Mouse (Mus musculus): ENCODE data around the gene Ndufs7.

DNA sequence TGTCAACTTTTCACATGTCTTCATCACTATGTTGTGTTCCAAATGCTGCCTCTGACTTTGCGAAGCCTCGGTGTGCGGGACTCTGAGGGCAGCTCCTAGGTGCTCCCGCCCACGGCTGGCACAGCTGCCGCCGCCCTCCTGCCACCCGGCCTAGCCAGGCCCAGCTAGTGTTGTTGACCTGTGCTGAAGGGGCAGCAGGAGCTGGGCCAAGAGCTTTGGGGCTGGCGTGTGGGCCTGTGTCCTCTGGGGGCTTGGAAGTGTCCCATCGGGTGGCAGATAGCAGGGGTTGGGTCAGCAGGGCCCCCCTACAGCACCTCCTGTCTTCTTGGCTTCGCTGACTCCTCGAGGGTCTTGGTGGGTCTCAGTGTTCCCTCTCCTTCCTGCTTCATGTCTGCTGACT lies 30.4 kb downstream of the Ndufs7 start:
- TF ChIP-seq EP300 (IDR thresholded peaks at IDR 0.05; ENCODE audit: low read depth in 1 of 2, low read length in 2 of 2) = no peak
- TF ChIP-seq TBP (IDR thresholded peaks at IDR 0.05; ENCODE audit: low read depth, low read length) = no peak
- TF ChIP-seq RCOR1 (IDR thresholded peaks at IDR 0.05; ENCODE audit: low read depth, low read length) = no peak
- no peak for TF ChIP-seq POLR2AphosphoS2 (IDR thresholded peaks at IDR 0.05; ENCODE audit: low read length)
- TF ChIP-seq CTCF (IDR thresholded peaks at IDR 0.05 in 2 of 3, conservative IDR thresholded peaks at IDR 0.05 in 1 of 3; ENCODE audit: control insufficient read depth in 1 of 3, insufficient read depth in 1 of 3, low read depth in 2 of 3, low read length in 3 of 3, poor library complexity in 1 of 3, severe bottlenecking in 1 of 3) = no peak
- no peak for TF ChIP-seq MYB (IDR thresholded peaks at IDR 0.05; ENCODE audit: low read depth, low read length)
- TF ChIP-seq MYC (IDR thresholded peaks at IDR 0.05; ENCODE audit: low read depth, low read length) = no peak

Measured in MEL (cell line).